8 mouse cellular contexts compared by ENCODE assay signal in genomic region chr2:167532131-167532530, GRCm38 (mm10). TPM values are rescaled to one million over a fixed set of nuclear protein-coding genes. Genes with fewer than 3 reads are reported as not detected.
A peak's percentile ranks its signal among the peaks of the same experiment; 100 is the strongest.
DNase-seq lines count a peak whose midpoint lies in the region; ATAC-seq and TF ChIP-seq lines count a peak whose summit lies in the region.

No protein-coding gene starts in this region.

- H3ac ChIP-seq in myocyte (ENCODE audit: control insufficient read depth, insufficient read length) = no peak overlapping the region

- no peak for TF ChIP-seq POLR2A in thymus, adult 2 months (IDR thresholded peaks at IDR 0.05; ENCODE audit: control insufficient read depth, extremely low read depth, insufficient read depth, low read length, poor library complexity)
- TF ChIP-seq POLR2A in myocyte (IDR thresholded peaks at IDR 0.05; ENCODE audit: insufficient read length, low read depth) = no peak

- no peaks in the 10 kb centered on the region for H3K36me3 ChIP-seq in hindbrain, embryonic 11.5 days (ENCODE audit: control insufficient read depth, insufficient read depth, low read length)
- no peaks in the 10 kb centered on the region for H3K36me3 ChIP-seq in hindbrain, embryonic 13.5 days
- no peaks in the 10 kb centered on the region for H3K36me3 ChIP-seq in thymus, adult 2 months (ENCODE audit: control insufficient read depth, insufficient read depth, low read length)
- H3K36me3 ChIP-seq in hindbrain, embryonic 16.5 days (ENCODE audit: control insufficient read depth, insufficient read depth, low read length) = no peaks in the 10 kb centered on the region
- H3K36me3 ChIP-seq in myocyte (ENCODE audit: control insufficient read depth, insufficient read depth) = no peaks in the 10 kb centered on the region

- no peak overlapping the region for H3K9ac ChIP-seq in hindbrain, embryonic 11.5 days (ENCODE audit: low read depth, low read length)
- no peak overlapping the region for H3K9ac ChIP-seq in hindbrain, embryonic 13.5 days
- H3K9ac ChIP-seq in hindbrain, embryonic 16.5 days (ENCODE audit: low read depth, low read length) = no peak overlapping the region

- H3K9me3 ChIP-seq in hindbrain, embryonic 11.5 days (ENCODE audit: control insufficient read depth, low read length) = no peaks in the 10 kb centered on the region
- no peaks in the 10 kb centered on the region for H3K9me3 ChIP-seq in hindbrain, embryonic 13.5 days
- no peaks in the 10 kb centered on the region for H3K9me3 ChIP-seq in hindbrain, embryonic 16.5 days (ENCODE audit: control insufficient read depth, low read length)

- 0 out of 2 replicates have a peak, but pooled peaks cover 2% of the 10 kb centered on the region for H3K4me1 ChIP-seq in hindbrain, embryonic 11.5 days (replicated peaks; ENCODE audit: control insufficient read depth, insufficient read depth, low read length)
- H3K4me1 ChIP-seq in hindbrain, embryonic 13.5 days (replicated peaks) = peaks cover 7% of the 10 kb centered on the region; the same call in 1 of the 2 replicates
- H3K4me1 ChIP-seq in thymus, adult 2 months (replicated peaks; ENCODE audit: control insufficient read depth, insufficient read depth, low read length) = peaks cover 9% of the 10 kb centered on the region
- no peaks in the 10 kb centered on the region for H3K4me1 ChIP-seq in hindbrain, embryonic 16.5 days (ENCODE audit: control insufficient read depth, insufficient read depth, low read depth, low read length)

- no peak overlapping the region for H3K4me2 ChIP-seq in hindbrain, embryonic 11.5 days (replicated peaks; ENCODE audit: low read depth, low read length)
- H3K4me2 ChIP-seq in hindbrain, embryonic 13.5 days = no peak overlapping the region
- H3K4me2 ChIP-seq in hindbrain, embryonic 16.5 days (ENCODE audit: low read length) = peak overlapping the region; percentile 1; the same call in 1 of the 2 replicates
- peak overlapping the region; percentile 16 for H3K4me2 ChIP-seq in myocyte (ENCODE audit: low read depth)

- peak; percentile 82 for DNase-seq in hindbrain, embryonic 11.5 days (ENCODE audit: low spot score)
- DNase-seq in thymus, adult 2 months = peak; percentile 70
- no peak for DNase-seq in thymus, adult 18-20 months
- DNase-seq in brain, adult 2 months (ENCODE audit: low read depth, low spot score) = peak; percentile 39
- DNase-seq in c-Kit-positive CD71-positive TER-119-positive erythroid progenitor cells, embryonic 14.5 days (ENCODE audit: low spot score) = no peak

- TF ChIP-seq CTCF in thymus, adult 2 months (IDR thresholded peaks at IDR 0.05; ENCODE audit: borderline replicate concordance, control insufficient read depth, extremely low read depth, insufficient read depth, low read length, poor library complexity) = peak; percentile 95

- H3K79me2 ChIP-seq in myocyte (ENCODE audit: control insufficient read depth, insufficient read depth) = no peaks in the 10 kb centered on the region

- no peak overlapping the region for H3K27ac ChIP-seq in hindbrain, embryonic 11.5 days (ENCODE audit: low read depth, low read length)
- H3K27ac ChIP-seq in hindbrain, embryonic 13.5 days = no peak overlapping the region
- H3K27ac ChIP-seq in thymus, adult 2 months (ENCODE audit: control insufficient read depth, insufficient read depth, low read length) = no peak overlapping the region
- no peak overlapping the region for H3K27ac ChIP-seq in hindbrain, embryonic 16.5 days (ENCODE audit: low read depth, low read length)

- peaks cover 13% of the 10 kb centered on the region for H3K27me3 ChIP-seq in hindbrain, embryonic 11.5 days (ENCODE audit: control insufficient read depth, insufficient read depth, low read length)
- peaks cover 29% of the 10 kb centered on the region for H3K27me3 ChIP-seq in hindbrain, embryonic 13.5 days
- no peaks in the 10 kb centered on the region for H3K27me3 ChIP-seq in thymus, adult 2 months (ENCODE audit: control insufficient read depth, insufficient read depth, low read length)
- peaks cover 13% of the 10 kb centered on the region; the same call in 1 of the 2 replicates for H3K27me3 ChIP-seq in hindbrain, embryonic 16.5 days (replicated peaks; ENCODE audit: control insufficient read depth, insufficient read depth, low read length)
- no peaks in the 10 kb centered on the region for H3K27me3 ChIP-seq in myocyte (ENCODE audit: control insufficient read depth, insufficient read depth, insufficient read length)

- no peak for ATAC-seq in hindbrain, embryonic 11.5 days (ENCODE audit: low FRiP score)
- ATAC-seq in hindbrain, embryonic 13.5 days (ENCODE audit: low FRiP score) = no peak
- no peak for ATAC-seq in hindbrain, embryonic 16.5 days

- 23% methylated on average over 13 of the region's 13 CpGs for WGBS in hindbrain, embryonic 11.5 days
- 21% methylated on average over 13 of the region's 13 CpGs for WGBS in hindbrain, embryonic 13.5 days
- WGBS in thymus, adult 2 months = 24% methylated on average over 13 of the region's 13 CpGs
- WGBS in hindbrain, embryonic 16.5 days = 20% methylated on average over 13 of the region's 13 CpGs

- no peak overlapping the region for H3K4me3 ChIP-seq in hindbrain, embryonic 11.5 days (ENCODE audit: low read depth, low read length)
- no peak overlapping the region for H3K4me3 ChIP-seq in hindbrain, embryonic 13.5 days
- no peak overlapping the region for H3K4me3 ChIP-seq in thymus, adult 2 months (ENCODE audit: control insufficient read depth, insufficient read depth, low read length)
- H3K4me3 ChIP-seq in hindbrain, embryonic 16.5 days (ENCODE audit: low read length) = no peak overlapping the region
- no peak overlapping the region for H3K4me3 ChIP-seq in myocyte

TF ChIP-seq in myocyte, 11 proteins besides CTCF, POLR2A, EP300 and RAD21:
- no peak for TF ChIP-seq MAX (IDR thresholded peaks at IDR 0.05; ENCODE audit: low read depth)
- no peak for TF ChIP-seq USF1 (IDR thresholded peaks at IDR 0.05; ENCODE audit: low read depth)
- TF ChIP-seq MYOG (IDR thresholded peaks at IDR 0.05; ENCODE audit: control insufficient read depth in 1 of 3, insufficient read depth in 1 of 3, insufficient read length in 2 of 3, low read depth in 2 of 3) = no peak
- no peak for TF ChIP-seq E2F4 (IDR thresholded peaks at IDR 0.05; ENCODE audit: insufficient read depth)
- TF ChIP-seq CEBPB (IDR thresholded peaks at IDR 0.05; ENCODE audit: insufficient read depth, poor library complexity, severe bottlenecking) = no peak
- TF ChIP-seq TCF12 (IDR thresholded peaks at IDR 0.05; ENCODE audit: insufficient read depth, poor library complexity, severe bottlenecking) = no peak
- no peak for TF ChIP-seq REST (IDR thresholded peaks at IDR 0.05; ENCODE audit: insufficient read depth, insufficient read length)
- no peak for TF ChIP-seq TCF3 (IDR thresholded peaks at IDR 0.05; ENCODE audit: insufficient read length, low read depth)
- TF ChIP-seq MYOD1 (IDR thresholded peaks at IDR 0.05; ENCODE audit: control insufficient read depth in 1 of 3, insufficient read length in 2 of 3, low read depth in 2 of 3) = no peak
- TF ChIP-seq POLR2AphosphoS2 (IDR thresholded peaks at IDR 0.05; ENCODE audit: insufficient read length, low read depth) = no peak
- TF ChIP-seq SRF (IDR thresholded peaks at IDR 0.05; ENCODE audit: control insufficient read depth, insufficient read length, low read depth) = no peak
TF ChIP-seq in myocyte: peak in this region for 0.

RNA-seq across cellular contexts. Expression of gene Snai1, which starts 5.9 kb away (rescaled TPM):
- polyA plus RNA-seq in hindbrain, embryonic 11.5 days (2014; fragmentation: Nextera tagmentation; extraction: Ambion mirVana) = 27.6 and 29.5 TPM in 2 replicates
- polyA plus RNA-seq in hindbrain, embryonic 13.5 days (2015; fragmentation: Nextera tagmentation; extraction: Ambion mirVana) = 7.5 and 7.9 TPM in 2 replicates
- 10.6 and 10.7 TPM in 2 replicates for polyA plus RNA-seq in thymus, adult 2 months (2012; rRNA removed)
- 4.5 and 8.4 TPM in 2 replicates for polyA plus RNA-seq in hindbrain, embryonic 16.5 days (2015; fragmentation: Nextera tagmentation; extraction: Ambion mirVana)
- 48.5 TPM for polyA plus RNA-seq in myocyte (2012; fragmentation: generic; extraction: Trizol)

RNA-seq across cellular contexts. Expression of gene Spata2, which starts 39.4 kb away (rescaled TPM):
- 13.5 and 15.0 TPM in 2 replicates for polyA plus RNA-seq in hindbrain, embryonic 11.5 days (2014; fragmentation: Nextera tagmentation; extraction: Ambion mirVana)
- polyA plus RNA-seq in hindbrain, embryonic 13.5 days (2015; fragmentation: Nextera tagmentation; extraction: Ambion mirVana) = 24.6 and 26.0 TPM in 2 replicates
- 60.6 and 65.2 TPM in 2 replicates for polyA plus RNA-seq in thymus, adult 2 months (2012; rRNA removed)
- polyA plus RNA-seq in hindbrain, embryonic 16.5 days (2015; fragmentation: Nextera tagmentation; extraction: Ambion mirVana) = 30.5 and 33.6 TPM in 2 replicates
- polyA plus RNA-seq in myocyte (2012; fragmentation: generic; extraction: Trizol) = 30.5 TPM

RNA-seq across cellular contexts. Expression of gene Rnf114, which starts 39.7 kb away (rescaled TPM):
- polyA plus RNA-seq in hindbrain, embryonic 11.5 days (2014; fragmentation: Nextera tagmentation; extraction: Ambion mirVana) = 120 and 140 TPM in 2 replicates
- 139 TPM in 2 replicates for polyA plus RNA-seq in hindbrain, embryonic 13.5 days (2015; fragmentation: Nextera tagmentation; extraction: Ambion mirVana)
- polyA plus RNA-seq in thymus, adult 2 months (2012; rRNA removed) = 189 and 234 TPM in 2 replicates
- polyA plus RNA-seq in hindbrain, embryonic 16.5 days (2015; fragmentation: Nextera tagmentation; extraction: Ambion mirVana) = 112 and 115 TPM in 2 replicates
- 40.9 TPM for polyA plus RNA-seq in myocyte (2012; fragmentation: generic; extraction: Trizol)

Comparison
In these comparisons a context has a peak if more than half of its experiments do, and no peak if none do; other contexts are left out.
1. DNase-seq: peak in hindbrain, embryonic 11.5 days (single experiment), thymus, adult 2 months (single experiment) and brain, adult 2 months (single experiment); none in thymus, adult 18-20 months (0 of 2) and c-Kit-positive CD71-positive TER-119-positive erythroid progenitor cells, embryonic 14.5 days (single experiment).
2. H3K4me2 ChIP-seq: peak in hindbrain, embryonic 16.5 days (single experiment) and myocyte (single experiment); none in hindbrain, embryonic 11.5 days (single experiment) and hindbrain, embryonic 13.5 days (single experiment).